In the genomic region with DNA sequence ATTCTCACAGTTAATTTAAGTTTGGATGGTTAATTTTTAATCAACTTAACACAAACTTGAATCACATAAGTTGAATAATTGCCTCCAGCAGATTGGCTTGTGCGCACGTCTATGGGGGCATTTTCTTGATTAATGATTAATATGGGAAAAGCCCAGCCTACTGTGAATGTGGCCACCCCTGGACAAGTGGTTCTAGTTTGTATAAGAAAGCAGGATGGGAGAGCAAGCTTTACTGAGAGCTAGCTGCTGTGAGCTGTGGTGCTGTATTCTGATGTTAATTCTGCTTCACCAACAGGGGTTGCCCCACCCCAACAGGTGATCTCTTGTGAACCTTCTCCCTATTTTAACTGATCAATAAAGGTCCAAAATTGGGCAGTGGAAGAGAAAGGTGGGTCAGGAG, we compare ENCODE assay signal across 25 mouse cellular contexts. TPM values are rescaled to one million over a fixed set of nuclear protein-coding genes. Genes with fewer than 3 reads are reported as not detected.
DNase-seq lines count a peak whose midpoint lies in the region; ATAC-seq and TF ChIP-seq lines count a peak whose summit lies in the region.
"Had no signal": no experiment of that assay in that cellular context is flagged by ENCODE, and none has a peak within 500 bp of the region (broad histone marks: within the 10 kb centered on the region; RNA-seq: fewer than 3 reads in every experiment).

No protein-coding gene starts in this region.

- peaks cover 23% of the 10 kb centered on the region for H3K4me1 ChIP-seq in midbrain, embryonic 11.5 days (ENCODE audit: control insufficient read depth, insufficient read depth, low read length)
- peaks cover 3% of the 10 kb centered on the region; the same call in 1 of the 2 replicates for H3K4me1 ChIP-seq in midbrain, postnatal 0 days (ENCODE audit: insufficient read depth, low read length)
- H3K4me1 ChIP-seq in kidney, embryonic 16.5 days (ENCODE audit: insufficient read depth, low read length), result peaks cover 12% of the 10 kb centered on the region
- H3K4me1 ChIP-seq in neural tube, embryonic 15.5 days, result peaks cover 22% of the 10 kb centered on the region
- H3K4me1 ChIP-seq in forebrain, embryonic 14.5 days (ENCODE audit: control insufficient read depth, insufficient read depth, low read length), result peaks cover 20% of the 10 kb centered on the region

- no peaks in the 10 kb centered on the region for H3K9me3 ChIP-seq in midbrain, embryonic 11.5 days (ENCODE audit: control insufficient read depth, low read length)
- H3K9me3 ChIP-seq in midbrain, postnatal 0 days (ENCODE audit: low read length), result no peaks in the 10 kb centered on the region
- no peaks in the 10 kb centered on the region for H3K9me3 ChIP-seq in kidney, embryonic 16.5 days (ENCODE audit: low read length)
- no peaks in the 10 kb centered on the region; the same call in 1 of the 2 replicates for H3K9me3 ChIP-seq in neural tube, embryonic 15.5 days (replicated peaks)
- no peaks in the 10 kb centered on the region for H3K9me3 ChIP-seq in forebrain, embryonic 14.5 days (replicated peaks; ENCODE audit: control insufficient read depth, low read length)
- H3K9me3 ChIP-seq: embryonic facial prominence, embryonic 13.5 days; forebrain, embryonic 12.5 days; heart, embryonic 10.5 days; midbrain, embryonic 12.5 days had no signal

- TF ChIP-seq CTCF in midbrain, postnatal 0 days (IDR thresholded peaks at IDR 0.05), result no peak

- no peaks in the 10 kb centered on the region for H3K36me3 ChIP-seq in midbrain, embryonic 11.5 days (ENCODE audit: control insufficient read depth, insufficient read depth, low read length)
- H3K36me3 ChIP-seq in midbrain, postnatal 0 days (ENCODE audit: insufficient read depth, low read length), result no peaks in the 10 kb centered on the region
- no peaks in the 10 kb centered on the region for H3K36me3 ChIP-seq in kidney, embryonic 16.5 days (ENCODE audit: insufficient read depth, low read length)
- no peaks in the 10 kb centered on the region for H3K36me3 ChIP-seq in neural tube, embryonic 15.5 days
- no peaks in the 10 kb centered on the region for H3K36me3 ChIP-seq in forebrain, embryonic 14.5 days (ENCODE audit: control insufficient read depth, insufficient read depth, low read length)
- H3K36me3 ChIP-seq: embryonic facial prominence, embryonic 13.5 days; forebrain, embryonic 12.5 days; heart, embryonic 10.5 days; midbrain, embryonic 12.5 days had no signal

- DNase-seq in midbrain, embryonic 11.5 days (ENCODE audit: low spot score, missing footprints), result peak; percentile 65
- DNase-seq in midbrain, postnatal 0 days (ENCODE audit: low spot score), result no peak
- peak; percentile 52 for DNase-seq in ZHBTc4 (ENCODE audit: low read depth, low spot score)
- peak; percentile 17 to 22 for DNase-seq in kidney, postnatal 4 days
- no peak for DNase-seq in thymus, postnatal 25 days
- DNase-seq in forebrain, embryonic 14.5 days (ENCODE audit: low spot score), result no peak
- DNase-seq: adrenal gland, adult 2 months; cerebellum, adult 2 months; cerebellum, postnatal 36 days; embryo, embryonic 11 days; heart, postnatal 4 days; liver, postnatal 0 days; right cerebral cortex, postnatal 14 days; thymus, postnatal 36 days had no signal

- H3K27ac ChIP-seq in midbrain, embryonic 11.5 days (ENCODE audit: low read depth, low read length), result no peak overlapping the region
- H3K27ac ChIP-seq in midbrain, postnatal 0 days (ENCODE audit: low read depth, low read length), result no peak overlapping the region
- H3K27ac ChIP-seq in kidney, embryonic 16.5 days (ENCODE audit: low read length), result peak overlapping the region; percentile 4; the same call in 1 of the 2 replicates
- H3K27ac ChIP-seq in neural tube, embryonic 15.5 days (replicated peaks), result no peak overlapping the region
- H3K27ac ChIP-seq in forebrain, embryonic 14.5 days (ENCODE audit: low read depth, low read length), result no peak overlapping the region
- H3K27ac ChIP-seq: embryonic facial prominence, embryonic 13.5 days; forebrain, embryonic 12.5 days; heart, embryonic 10.5 days; hindbrain, embryonic 14.5 days; layer of hippocampus, adult 2 months; midbrain, embryonic 12.5 days had no signal

- no peak overlapping the region for H3K4me3 ChIP-seq in midbrain, embryonic 11.5 days (ENCODE audit: low read depth, low read length)
- no peak overlapping the region for H3K4me3 ChIP-seq in midbrain, postnatal 0 days (ENCODE audit: low read depth, low read length)
- H3K4me3 ChIP-seq in kidney, embryonic 16.5 days (ENCODE audit: low read length), result no peak overlapping the region
- H3K4me3 ChIP-seq in neural tube, embryonic 15.5 days (replicated peaks), result no peak overlapping the region
- no peak overlapping the region for H3K4me3 ChIP-seq in forebrain, embryonic 14.5 days (ENCODE audit: low read depth, low read length)
- H3K4me3 ChIP-seq: embryonic facial prominence, embryonic 13.5 days; erythroblast, embryonic 14.5 days; forebrain, embryonic 12.5 days; heart, embryonic 10.5 days; layer of hippocampus, adult 2 months; midbrain, embryonic 12.5 days had no signal

- 0 out of 2 replicates have a peak, but pooled peaks cover 2% of the 10 kb centered on the region for H3K27me3 ChIP-seq in midbrain, embryonic 11.5 days (ENCODE audit: control insufficient read depth, insufficient read depth, low read length)
- H3K27me3 ChIP-seq in midbrain, postnatal 0 days (ENCODE audit: insufficient read depth, low read length), result no peaks in the 10 kb centered on the region
- peaks cover 14% of the 10 kb centered on the region for H3K27me3 ChIP-seq in kidney, embryonic 16.5 days (ENCODE audit: insufficient read depth, low read length)
- no peaks in the 10 kb centered on the region for H3K27me3 ChIP-seq in neural tube, embryonic 15.5 days (replicated peaks)
- no peaks in the 10 kb centered on the region for H3K27me3 ChIP-seq in forebrain, embryonic 14.5 days (replicated peaks; ENCODE audit: control insufficient read depth, insufficient read depth, low read length)
- H3K27me3 ChIP-seq: forebrain, embryonic 12.5 days had no signal

- no peak overlapping the region for H3K9ac ChIP-seq in midbrain, embryonic 11.5 days (ENCODE audit: low read length)
- H3K9ac ChIP-seq in midbrain, postnatal 0 days (replicated peaks; ENCODE audit: low read length, poor library complexity, severe bottlenecking), result no peak overlapping the region
- no peak overlapping the region for H3K9ac ChIP-seq in kidney, embryonic 16.5 days (replicated peaks; ENCODE audit: low read length)
- H3K9ac ChIP-seq in neural tube, embryonic 15.5 days (replicated peaks), result no peak overlapping the region
- no peak overlapping the region for H3K9ac ChIP-seq in forebrain, embryonic 14.5 days (ENCODE audit: low read length)
- H3K9ac ChIP-seq: embryonic facial prominence, embryonic 13.5 days; forebrain, embryonic 12.5 days; hindbrain, embryonic 14.5 days; liver, postnatal 0 days; midbrain, embryonic 12.5 days had no signal

- no peak for ATAC-seq in midbrain, embryonic 11.5 days (ENCODE audit: low FRiP score)
- ATAC-seq in midbrain, postnatal 0 days (ENCODE audit: low FRiP score), result no peak
- ATAC-seq in kidney, embryonic 16.5 days (ENCODE audit: low FRiP score, low TSS enrichment), result peak; percentile 69; the same call in 1 of the 2 replicates
- no peak for ATAC-seq in neural tube, embryonic 15.5 days (ENCODE audit: low FRiP score)
- ATAC-seq in forebrain, embryonic 14.5 days, result no peak
- ATAC-seq: inflammation-experienced regulatory T-cells, adult 6 months; liver, postnatal 0 days; lung, postnatal 0 days had no signal

- 54% methylated on average over 2 of the region's 2 CpGs for WGBS in midbrain, embryonic 11.5 days
- WGBS in midbrain, postnatal 0 days, result 53% methylated on average over 2 of the region's 2 CpGs
- WGBS in kidney, embryonic 16.5 days, result 37% methylated on average over 2 of the region's 2 CpGs
- WGBS in neural tube, embryonic 15.5 days, result 51% methylated on average over 2 of the region's 2 CpGs
- 40% methylated on average over 2 of the region's 2 CpGs for WGBS in forebrain, embryonic 14.5 days

- H3K4me2 ChIP-seq in midbrain, embryonic 11.5 days, result no peak overlapping the region
- no peak overlapping the region for H3K4me2 ChIP-seq in midbrain, postnatal 0 days (ENCODE audit: low read depth, low read length, poor library complexity, severe bottlenecking)
- no peak overlapping the region for H3K4me2 ChIP-seq in kidney, embryonic 16.5 days (replicated peaks; ENCODE audit: low read depth, low read length)
- no peak overlapping the region for H3K4me2 ChIP-seq in neural tube, embryonic 15.5 days
- no peak overlapping the region for H3K4me2 ChIP-seq in forebrain, embryonic 14.5 days (ENCODE audit: low read length)
- H3K4me2 ChIP-seq: embryonic facial prominence, embryonic 13.5 days; forebrain, embryonic 12.5 days; hindbrain, embryonic 14.5 days; midbrain, embryonic 12.5 days had no signal

RNA-seq across cellular contexts. Expression of gene Dync1i2, which starts 22.6 kb away (rescaled TPM):
- polyA plus RNA-seq in midbrain, embryonic 11.5 days (2014; fragmentation: Nextera tagmentation; extraction: Ambion mirVana), result 189 and 206 TPM in 2 replicates
- 149 and 195 TPM in 2 replicates for total RNA-seq in midbrain, postnatal 0 days (2014; rRNA removed)
- 194 and 205 TPM in 2 replicates for polyA plus RNA-seq in midbrain, postnatal 0 days (2015; fragmentation: Nextera tagmentation; extraction: Ambion mirVana)
- 76.1 and 85.8 TPM in 2 replicates for polyA plus RNA-seq in kidney, embryonic 16.5 days (2015; fragmentation: Nextera tagmentation; extraction: Ambion mirVana)
- polyA plus RNA-seq in neural tube, embryonic 15.5 days (2015; fragmentation: Nextera tagmentation; extraction: Ambion mirVana), result 144 and 163 TPM in 2 replicates
- polyA plus RNA-seq in forebrain, embryonic 14.5 days (2014; fragmentation: Nextera tagmentation; extraction: Ambion mirVana), result 195 and 222 TPM in 2 replicates

Comparison
In these comparisons a context has a peak if more than half of its experiments do, and no peak if none do; other contexts are left out.
1. DNase-seq: peak in midbrain, embryonic 11.5 days (single experiment), ZHBTc4 (single experiment) and kidney, postnatal 4 days (2 of 2); none in midbrain, postnatal 0 days (single experiment), thymus, postnatal 25 days (single experiment) and forebrain, embryonic 14.5 days (single experiment).